Mouse (Mus musculus): ENCODE results near the gene Il27ra. TPM values are rescaled to one million over a fixed set of nuclear protein-coding genes. Genes with fewer than 3 reads are reported as not detected.

Il27ra gene
- polyA plus RNA-seq, 1 experiment = 7.7 TPM

GRCm38 (mm10) chr8:83981533-83981932, 60.9 kb downstream of the Il27ra start:
- Histone ChIP-seq H3K4me1 (ENCODE audit: control insufficient read depth, insufficient read depth, low read length) (no peaks in the 10 kb centered on the region; the same call in none of the 2 replicates), H3K27ac (ENCODE audit: control insufficient read depth, insufficient read depth, low read depth, low read length, poor library complexity) (no peak overlapping the region), H3K4me3 (replicated peaks; ENCODE audit: control insufficient read depth, low read depth, low read length) (no peak overlapping the region)
- 91% methylated on average over 7 of the region's 7 CpGs for WGBS
- TF ChIP-seq POLR2A (IDR thresholded peaks at IDR 0.05; ENCODE audit: borderline replicate concordance, control insufficient read depth, low read depth, low read length) (no peak), CTCF (IDR thresholded peaks at IDR 0.05; ENCODE audit: control insufficient read depth, insufficient read depth, low read length) (no peak)

GRCm38 (mm10) chr8:83980845-83981244, 61.5 kb downstream of the Il27ra start:
- H3K27ac ChIP-seq (ENCODE audit: control insufficient read depth, insufficient read depth, low read depth, low read length, poor library complexity) = no peak overlapping the region
- H3K4me1 ChIP-seq (ENCODE audit: control insufficient read depth, insufficient read depth, low read length) = no peaks in the 10 kb centered on the region; the same call in none of the 2 replicates
- WGBS = 83% methylated on average over 8 of the region's 8 CpGs
- no peak overlapping the region for H3K4me3 ChIP-seq (replicated peaks; ENCODE audit: control insufficient read depth, low read depth, low read length)
- TF ChIP-seq CTCF (IDR thresholded peaks at IDR 0.05; ENCODE audit: control insufficient read depth, insufficient read depth, low read length) (no peak), POLR2A (IDR thresholded peaks at IDR 0.05; ENCODE audit: borderline replicate concordance, control insufficient read depth, low read depth, low read length) (no peak)

Other genes starting within 250 kb of the Il27ra start
- 6.5 and 8.8 TPM in 2 replicates for gene Adgrl1, start 142.5 kb downstream of the Il27ra start, polyA plus RNA-seq (2011; ENCODE audit: insufficient read depth, insufficient read length, low replicate concordance, missing spikeins)
- not detected in 2 replicates for gene Gm10644, start 87.4 kb downstream of the Il27ra start, polyA plus RNA-seq (2011; ENCODE audit: insufficient read depth, insufficient read length, low replicate concordance, missing spikeins)
- 48.8 and 55.7 TPM in 2 replicates for gene Asf1b, start 87.1 kb downstream of the Il27ra start, polyA plus RNA-seq (2011; ENCODE audit: insufficient read depth, insufficient read length, low replicate concordance, missing spikeins)
- 14.8 and 18.2 TPM in 2 replicates for gene Prkaca, start 69.6 kb downstream of the Il27ra start, polyA plus RNA-seq (2011; ENCODE audit: insufficient read depth, insufficient read length, low replicate concordance, missing spikeins)
- gene Samd1, start 44.9 kb downstream of the Il27ra start, polyA plus RNA-seq (2011; ENCODE audit: insufficient read depth, insufficient read length, low replicate concordance, missing spikeins) = 142 and 159 TPM in 2 replicates
- 3.0 TPM in 1 of 2 replicates, not detected in the other for gene 1700067K01Rik, start 41.1 kb downstream of the Il27ra start, polyA plus RNA-seq (2011; ENCODE audit: insufficient read depth, insufficient read length, low replicate concordance, missing spikeins)
- not detected in 2 replicates for gene 2210011C24Rik, start 30.4 kb downstream of the Il27ra start, polyA plus RNA-seq (2011; ENCODE audit: insufficient read depth, insufficient read length, low replicate concordance, missing spikeins)
- gene Palm3, start 21.1 kb downstream of the Il27ra start, polyA plus RNA-seq (2011; ENCODE audit: insufficient read depth, insufficient read length, low replicate concordance, missing spikeins) = 2.7 TPM in 1 of 2 replicates, not detected in the other
- not detected in 2 replicates for gene Rln3, start 2.4 kb upstream of the Il27ra start, polyA plus RNA-seq (2011; ENCODE audit: insufficient read depth, insufficient read length, low replicate concordance, missing spikeins)
- gene Gm10643, start 22.5 kb upstream of the Il27ra start, polyA plus RNA-seq (2011; ENCODE audit: insufficient read depth, insufficient read length, low replicate concordance, missing spikeins) = 1.3 and 1.4 TPM in 2 replicates
- gene Rfx1, start 24.2 kb upstream of the Il27ra start, polyA plus RNA-seq (2011; ENCODE audit: insufficient read depth, insufficient read length, low replicate concordance, missing spikeins) = 12.2 and 20.7 TPM in 2 replicates
- gene Dcaf15, start 62.2 kb upstream of the Il27ra start, polyA plus RNA-seq (2011; ENCODE audit: insufficient read depth, insufficient read length, low replicate concordance, missing spikeins) = 23.1 and 44.6 TPM in 2 replicates
- gene Podnl1, start 83.4 kb upstream of the Il27ra start, polyA plus RNA-seq (2011; ENCODE audit: insufficient read depth, insufficient read length, low replicate concordance, missing spikeins) = 5.8 and 7.6 TPM in 2 replicates
- gene Cc2d1a, start 105.3 kb upstream of the Il27ra start, polyA plus RNA-seq (2011; ENCODE audit: insufficient read depth, insufficient read length, low replicate concordance, missing spikeins) = 10.9 and 18.5 TPM in 2 replicates
- not detected in 2 replicates for gene 4930432K21Rik, start 105.4 kb upstream of the Il27ra start, polyA plus RNA-seq (2011; ENCODE audit: insufficient read depth, insufficient read length, low replicate concordance, missing spikeins)
- gene Nanos3, start 142.6 kb upstream of the Il27ra start, polyA plus RNA-seq (2011; ENCODE audit: insufficient read depth, insufficient read length, low replicate concordance, missing spikeins) = 3.0 TPM in 1 of 2 replicates, not detected in the other
- gene Zswim4, start 194.5 kb upstream of the Il27ra start, polyA plus RNA-seq (2011; ENCODE audit: insufficient read depth, insufficient read length, low replicate concordance, missing spikeins) = 2.0 and 4.0 TPM in 2 replicates
- 101 and 196 TPM in 2 replicates for gene D8Ertd738e, start 207.1 kb upstream of the Il27ra start, polyA plus RNA-seq (2011; ENCODE audit: insufficient read depth, insufficient read length, low replicate concordance, missing spikeins)
- gene Mri1, start 214.7 kb upstream of the Il27ra start, polyA plus RNA-seq (2011; ENCODE audit: insufficient read depth, insufficient read length, low replicate concordance, missing spikeins) = 11.1 and 26.0 TPM in 2 replicates
- gene Ccdc130, start 227.8 kb upstream of the Il27ra start, polyA plus RNA-seq (2011; ENCODE audit: insufficient read depth, insufficient read length, low replicate concordance, missing spikeins) = 9.4 and 27.9 TPM in 2 replicates

All from bone marrow, adult 2 months (tissue).